Mouse (Mus musculus) erythroblast, adult 5-6 weeks (primary cell): ENCODE results near the gene Oxld1. TPM values are rescaled to one million over a fixed set of nuclear protein-coding genes. Genes with fewer than 3 reads are reported as not detected.
A peak's percentile ranks its signal among the peaks of the same experiment; 100 is the strongest.

Source experiments
- ATAC-seq: replicated peaks from 2 replicates; pipeline ENCODE4 v1.8.0; 2016; ENCODE audit warnings: moderate number of reproducible peaks, mild to moderate bottlenecking, moderate TSS enrichment, inconsistent platforms; ENCODE audit not compliant: poor library complexity, low FRiP score, severe bottlenecking
- total RNA-seq, 2 experiments: library from RNA; stranded (forward) in 1 of 2; stranded (reverse) in 1 of 2; fragments of 150-400 nt in 1 of 2; fragments of 200-764, 138-1000 nt in 1 of 2; gene quantifications; 2 replicates each; pipeline versions ENCODE4 v1.2.3 to v1.2.4; 2015 to 2017; ENCODE audit warnings: low replicate concordance in 2 of 2

Oxld1 gene
- total RNA-seq, 2 experiments from 2014 or later = 6.9 TPM; not detected in 1

DNA sequence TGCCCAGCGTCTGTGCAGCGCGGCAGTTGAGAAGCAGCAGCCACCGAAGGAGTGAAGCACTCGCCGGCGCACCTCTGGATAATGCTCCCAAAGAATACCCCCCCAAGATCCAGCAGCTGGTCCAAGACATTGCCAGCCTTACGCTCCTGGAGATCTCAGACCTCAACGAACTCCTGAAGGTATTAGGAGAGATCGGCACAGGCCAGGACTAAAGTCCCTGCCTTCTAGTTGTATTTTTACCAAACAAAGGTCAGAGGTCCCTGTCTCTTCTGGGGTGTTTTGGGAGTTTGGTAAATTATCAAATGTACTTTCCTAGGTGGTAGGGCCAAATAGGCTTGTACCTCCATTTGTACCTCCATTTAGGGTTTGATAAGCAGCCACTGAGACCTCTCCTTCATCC lies 27.4 kb upstream of the Oxld1 start:
- no peak for ATAC-seq

DNA sequence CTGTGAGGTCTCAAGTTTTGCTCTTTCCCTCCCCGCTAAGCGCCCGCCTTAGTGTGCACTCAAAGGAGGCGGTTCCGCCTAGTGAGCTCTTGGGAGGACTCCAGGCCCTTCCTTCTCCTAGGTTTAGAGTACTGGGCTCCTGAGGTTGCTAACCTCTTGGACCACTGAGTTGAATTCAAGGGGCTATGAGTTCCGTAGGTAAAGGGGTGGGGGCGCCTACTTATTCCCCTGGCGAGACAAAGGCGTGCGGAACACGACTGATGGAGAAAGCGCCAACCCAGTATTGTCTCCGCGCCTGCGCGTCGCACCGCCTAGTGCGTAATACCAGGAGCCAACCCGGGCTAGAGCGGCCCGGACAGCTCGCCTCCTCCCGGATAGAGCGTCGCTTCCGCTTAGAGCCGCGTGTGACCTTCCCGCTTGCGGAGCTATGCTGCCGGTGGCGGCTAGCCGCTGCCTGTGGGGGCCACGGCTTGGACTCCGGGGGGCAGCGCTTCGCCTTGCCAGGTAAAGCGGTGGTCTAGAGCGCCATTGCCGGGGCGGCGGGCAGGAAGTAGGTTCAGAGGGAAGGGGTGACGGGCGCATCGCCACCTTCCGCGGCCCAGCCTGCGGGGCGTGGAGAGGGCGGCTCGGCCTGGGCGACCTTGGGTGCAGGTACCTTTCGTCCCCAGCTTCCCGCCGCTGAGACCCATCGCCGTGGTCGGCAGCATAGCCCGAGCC lies 26.6 kb upstream of the Oxld1 start, which contains the start of gene Mrpl12:
Gene Mrpl12 (plus strand): TSS at position 349 of the 717 bp plus-strand sequence.
- peak; percentile 83 for ATAC-seq

DNA sequence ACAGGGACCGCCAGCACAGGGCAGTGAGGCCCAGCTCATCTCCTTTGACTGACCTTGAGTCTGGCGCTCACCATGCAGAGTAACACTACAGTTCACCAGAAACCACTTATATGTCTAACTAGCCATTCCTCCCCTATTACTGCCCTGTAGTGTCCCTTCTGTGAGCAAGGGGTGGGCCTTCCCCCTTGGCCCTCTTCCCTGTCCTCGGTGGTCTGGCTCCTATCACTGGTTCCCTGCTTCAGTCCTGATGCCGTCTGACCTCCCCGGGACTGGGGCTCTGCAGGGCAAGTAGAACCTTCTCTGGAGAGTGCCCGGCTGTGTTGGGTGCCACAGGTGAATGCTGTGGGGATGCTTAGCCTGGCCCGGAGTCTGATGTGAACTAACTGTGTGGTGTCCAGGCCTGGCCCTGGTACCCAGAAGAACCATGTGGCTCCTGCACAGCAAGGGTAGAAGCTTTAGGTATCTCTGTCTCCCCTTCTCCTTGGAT lies 25.6 kb upstream of the Oxld1 start:
- ATAC-seq = no peak

DNA sequence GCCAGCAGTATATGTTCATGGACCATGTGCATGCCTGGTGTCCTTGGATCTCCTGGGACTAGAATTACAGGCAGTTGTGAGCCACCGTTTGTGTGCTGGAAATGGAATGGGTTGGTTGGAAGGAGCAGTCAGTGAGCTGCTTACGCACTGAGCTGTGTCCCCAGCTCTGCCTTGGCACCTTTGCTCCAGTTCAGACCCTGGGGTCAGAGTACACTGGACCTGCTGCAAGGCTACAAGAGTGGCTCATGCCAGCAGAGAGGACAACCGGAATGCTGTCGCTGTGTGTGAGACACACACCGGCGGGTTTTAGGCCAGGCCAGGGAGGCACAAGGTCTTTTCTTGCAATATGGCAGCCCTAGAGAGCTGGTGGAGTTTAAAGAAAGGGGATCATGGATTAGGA lies 14.2 kb upstream of the Oxld1 start:
- ATAC-seq = no peak

- no peak for ATAC-seq
Measured at GRCm38 (mm10) chr11:120467736-120468092, 9.8 kb upstream of the Oxld1 start.

DNA sequence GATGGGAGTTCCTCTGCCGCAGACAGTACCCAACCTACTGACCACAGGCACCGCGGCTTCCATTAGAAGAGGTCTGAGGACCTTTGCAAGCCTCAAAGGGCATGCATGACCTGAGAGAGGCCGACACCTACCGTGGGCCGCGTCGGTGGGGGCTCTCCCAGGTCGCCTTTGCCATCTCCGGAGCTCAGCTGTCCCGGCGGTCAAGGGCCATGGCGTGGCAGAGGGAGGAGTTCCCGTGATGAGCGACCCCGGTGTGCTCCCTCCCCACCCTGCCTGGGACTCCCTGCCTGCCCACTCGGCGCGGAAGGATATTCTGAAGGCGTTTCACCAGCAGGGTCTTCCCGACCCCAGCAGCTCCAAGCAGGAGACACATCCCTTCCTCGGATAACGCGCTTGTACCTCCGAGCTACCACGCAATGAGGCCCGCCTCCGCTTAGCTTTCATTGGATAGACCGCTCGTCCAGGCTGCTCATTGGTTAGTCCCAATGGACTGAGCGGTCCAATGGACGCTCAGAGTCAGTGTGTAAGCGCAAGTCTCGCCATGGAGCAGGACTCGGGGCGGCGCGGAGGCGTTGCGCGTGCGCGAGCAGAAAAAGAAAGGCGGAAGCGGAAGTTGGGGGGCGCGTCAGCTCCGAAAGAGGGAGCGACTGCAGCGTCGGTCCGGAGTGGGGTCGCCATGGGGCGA lies 9.3 kb upstream of the Oxld1 start, which contains the start of gene Arl16:
Gene Arl16 (minus strand): TSS at position 557 of the 685 bp plus-strand sequence.
- peak; percentile 95 for ATAC-seq

DNA sequence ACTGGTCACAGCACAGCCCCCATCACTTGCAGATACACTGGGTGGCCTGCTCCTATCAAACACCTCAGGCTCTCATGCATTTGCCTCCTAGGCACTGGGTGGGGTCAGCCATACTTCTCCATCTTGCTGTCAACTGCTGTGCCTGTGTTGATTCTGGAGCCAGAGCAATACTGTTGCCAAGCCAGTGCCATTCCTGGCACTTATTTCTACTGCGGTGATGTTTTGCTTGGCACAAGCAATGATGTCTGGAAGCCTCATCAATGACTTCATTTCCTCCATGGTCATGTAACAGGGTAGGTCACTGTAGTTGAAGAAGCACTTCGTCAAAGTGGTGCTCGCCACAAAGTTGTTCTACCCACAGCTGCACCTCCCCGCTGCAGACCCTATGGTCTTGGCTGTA lies 7.7 kb upstream of the Oxld1 start:
- ATAC-seq = no peak

- no peak for ATAC-seq
Measured at GRCm38 (mm10) chr11:120464365-120464764, 6.5 kb upstream of the Oxld1 start.

DNA sequence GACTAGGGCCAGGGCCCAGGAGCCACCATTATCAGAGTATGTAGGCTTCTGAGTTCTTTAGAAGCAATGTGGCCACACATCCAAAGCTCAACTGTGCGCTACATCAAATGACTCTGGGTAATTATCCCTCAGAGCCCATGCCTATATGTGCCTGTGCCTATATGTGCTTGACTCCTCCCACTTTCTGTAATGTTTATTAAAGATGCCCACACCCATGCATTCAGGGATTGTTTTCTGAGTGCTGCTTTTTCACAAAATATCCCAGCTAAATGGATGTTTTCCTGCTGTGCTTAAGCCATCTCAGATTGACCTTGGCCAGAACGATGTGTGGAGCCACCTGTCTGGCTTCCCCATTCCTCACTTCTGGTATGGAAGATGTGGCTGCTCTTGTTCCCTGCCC lies 5.7 kb upstream of the Oxld1 start:
- ATAC-seq = no peak

DNA sequence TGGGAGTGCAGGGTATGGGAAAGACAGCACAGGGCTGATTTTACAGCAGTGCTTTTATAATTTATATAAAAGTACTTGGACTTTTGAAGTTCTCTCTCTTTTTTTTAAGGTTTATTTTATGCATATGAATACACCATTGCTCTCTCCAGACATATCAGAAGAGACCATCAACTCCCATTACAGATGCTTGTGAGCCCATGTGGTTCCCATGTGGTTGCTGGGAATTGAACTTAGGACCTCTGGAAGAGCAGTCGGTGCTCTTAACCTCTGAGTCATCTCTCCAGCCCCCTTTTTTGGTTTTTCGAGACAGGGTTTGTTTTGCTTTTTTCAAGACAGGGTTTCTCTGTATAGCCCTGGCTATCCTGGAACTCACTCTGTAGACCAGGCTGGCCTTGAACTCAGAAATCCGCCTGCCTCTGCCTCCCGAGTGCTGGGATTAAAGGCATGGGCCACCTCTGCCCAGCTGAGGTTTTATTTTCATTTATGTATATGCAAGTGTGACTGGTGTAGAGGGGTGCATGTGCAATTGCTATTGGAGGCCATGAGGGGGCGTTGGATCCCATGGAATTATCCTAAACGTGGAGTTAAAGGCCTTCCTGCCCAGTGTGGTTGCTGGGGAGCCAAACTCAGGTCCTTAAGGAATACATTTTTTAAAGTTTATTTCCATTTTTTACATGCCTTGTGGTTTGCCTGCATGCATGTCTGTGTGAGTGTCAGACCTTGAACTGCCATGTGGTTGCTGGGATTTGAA lies 1.2 kb upstream of the Oxld1 start:
- ATAC-seq = no peak

DNA sequence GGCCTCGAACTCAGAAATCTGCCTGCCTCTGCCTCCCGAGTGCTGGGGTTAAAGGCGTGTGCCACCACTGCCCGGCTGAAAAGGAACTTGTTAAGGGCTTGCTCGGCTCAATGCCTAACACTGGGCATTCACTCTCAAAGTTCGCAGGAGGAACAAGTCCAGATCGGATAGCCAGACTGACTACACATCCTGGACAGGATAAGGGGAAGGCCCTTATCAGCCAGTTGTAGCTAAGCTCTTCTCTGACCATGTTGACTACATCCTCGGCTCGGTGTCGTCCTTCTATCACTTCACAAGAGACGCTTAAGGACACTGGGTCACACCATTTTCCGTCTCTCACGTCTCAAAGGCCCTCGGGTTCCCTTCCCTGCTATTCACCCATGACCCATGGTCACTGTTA lies 498 bp downstream of the Oxld1 start:
- ATAC-seq = peak; percentile 21

- ATAC-seq = peak; percentile 36
Measured at GRCm38 (mm10) chr11:120455413-120455812, 2.5 kb downstream of the Oxld1 start.

DNA sequence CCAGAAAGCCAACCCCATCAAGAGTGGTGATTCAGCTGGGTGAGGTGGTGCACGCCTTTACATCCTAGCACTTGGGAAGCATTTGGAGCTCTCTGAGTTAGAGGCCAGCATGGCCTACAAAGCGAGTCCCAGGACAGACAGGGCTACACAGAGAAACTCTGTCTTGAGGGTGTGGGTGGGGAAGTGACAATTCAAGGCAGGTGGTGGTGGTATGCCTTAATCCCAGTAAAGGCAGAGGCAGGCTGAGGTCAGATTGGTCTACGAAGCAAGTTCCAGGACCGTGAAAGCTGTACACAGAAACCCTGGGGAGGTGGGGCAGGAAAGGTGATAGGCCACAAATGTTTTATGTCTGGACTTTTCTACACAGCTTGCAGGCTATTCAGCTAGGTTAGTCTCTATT lies 2.9 kb downstream of the Oxld1 start:
- ATAC-seq = no peak

- ATAC-seq = no peak
Measured at GRCm38 (mm10) chr11:120453306-120453705, 4.6 kb downstream of the Oxld1 start, which contains the start of gene Pde6g. TSS of gene Pde6g (minus strand) at chr11:120453500.

GRCm38 (mm10) chr11:120452246-120452645 lies 5.6 kb downstream of the Oxld1 start:
- ATAC-seq = no peak

DNA sequence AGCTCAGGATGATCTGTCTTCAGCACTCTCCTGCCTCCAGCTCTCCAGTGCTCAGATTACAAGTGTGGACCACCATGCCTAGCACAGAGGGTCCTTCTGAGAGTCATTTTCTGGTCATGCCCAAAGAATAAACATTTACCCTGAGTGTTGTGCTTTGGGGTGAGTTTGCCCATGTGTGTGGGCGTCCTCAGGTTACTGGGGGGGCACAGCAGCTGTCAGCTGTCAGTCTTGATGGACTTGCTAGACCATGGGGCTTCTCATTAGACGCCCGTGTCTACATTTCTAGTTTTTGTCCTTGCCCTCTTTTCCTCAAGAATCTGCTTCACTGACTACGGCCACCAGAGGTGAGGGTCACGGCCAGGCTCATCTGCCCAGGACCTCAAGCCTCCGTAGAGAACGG lies 10.7 kb downstream of the Oxld1 start:
- no peak for ATAC-seq

DNA sequence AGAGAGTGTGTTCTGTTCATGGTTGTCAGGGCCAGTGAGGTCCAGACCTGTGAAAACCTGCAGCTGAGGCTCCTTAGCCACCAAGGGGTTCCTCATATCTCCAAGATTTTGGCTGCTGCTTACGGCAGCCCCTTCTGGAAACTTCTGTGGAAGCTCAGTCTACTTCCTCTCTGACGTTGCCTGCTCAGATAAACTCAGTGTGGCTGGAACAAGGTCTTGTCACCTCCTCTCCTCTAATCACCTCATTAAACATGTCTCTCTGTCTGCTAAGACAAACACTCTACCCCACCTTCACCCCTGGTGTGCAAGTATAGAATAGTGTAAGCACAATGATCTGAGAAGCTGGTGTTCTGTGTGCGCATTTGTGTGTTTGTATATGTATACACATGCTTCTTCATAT lies 12.4 kb downstream of the Oxld1 start:
- ATAC-seq = no peak

DNA sequence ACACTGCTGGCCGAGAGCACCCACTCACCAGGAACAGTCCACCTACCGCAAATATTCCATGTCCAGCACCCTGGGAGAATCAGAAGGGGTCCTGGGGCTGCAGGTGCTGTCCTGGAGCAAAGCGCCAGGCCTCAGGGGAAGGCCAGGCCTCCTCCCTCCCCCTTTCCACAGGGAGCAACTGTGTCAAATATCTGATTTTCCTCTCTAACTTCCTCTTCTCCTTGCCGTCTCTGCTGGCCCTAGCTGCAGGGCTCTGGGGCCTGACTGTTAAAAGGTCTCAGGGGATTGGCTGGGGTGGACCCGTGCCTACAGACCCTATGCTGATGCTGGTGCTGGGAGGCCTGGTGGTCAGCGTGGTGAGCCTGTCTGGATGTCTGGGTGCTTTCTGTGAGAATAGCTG lies 13.8 kb downstream of the Oxld1 start:
- ATAC-seq = no peak

GRCm38 (mm10) chr11:120442765-120443280 lies 15.0 kb downstream of the Oxld1 start:
- ATAC-seq = no peak

DNA sequence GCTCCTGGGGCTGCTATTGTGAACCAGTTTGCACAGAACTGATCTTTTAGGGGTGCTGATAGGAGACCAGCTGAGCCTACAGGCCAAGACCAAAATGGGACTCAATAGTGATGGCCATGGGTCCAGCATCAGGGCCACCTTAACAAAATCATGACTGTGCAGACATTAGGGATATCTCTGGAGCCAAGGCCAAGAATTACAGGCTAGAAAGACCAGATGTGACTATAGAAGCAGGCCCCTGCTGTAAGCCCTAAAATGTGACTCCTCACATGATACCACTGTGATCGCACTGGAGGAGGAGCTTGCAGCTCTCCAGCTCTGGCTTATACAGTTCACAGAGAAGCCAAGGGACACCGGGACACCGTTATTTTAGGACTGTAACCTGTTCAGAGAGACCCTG lies 15.5 kb downstream of the Oxld1 start, which contains the start of gene Tspan10:
Gene Tspan10 (plus strand): TSS at position 301 of the 400 bp plus-strand sequence.
- no peak for ATAC-seq
